Mouse (Mus musculus) CH12.LX (cell line): ENCODE measurements around the gene Arvcf.

Experiments
- CTCF ChIP-seq, 2 experiments: IDR thresholded peaks in 1 of 2; conservative IDR thresholded peaks in 1 of 2; 2 replicates each; pipeline ENCODE4 v1.5.1; 2011 to 2012; ENCODE audit warnings: low read depth in 2 of 2, low read length in 2 of 2, improper control_type of control experiment in 1 of 2, inconsistent platforms in 1 of 2, mild to moderate bottlenecking in 1 of 2, moderate library complexity in 1 of 2
- EP300 ChIP-seq: IDR thresholded peaks from 2 replicates; pipeline ENCODE4 v1.6.1; 2011; ENCODE audit warnings: low read length, improper control_type of control experiment
- NRF1 ChIP-seq: IDR thresholded peaks from 2 replicates; pipeline ENCODE4 v1.6.1; 2014; ENCODE audit warnings: low read depth, mild to moderate bottlenecking, inconsistent platforms, low read length, improper control_type of control experiment, moderate library complexity
- POLR2A ChIP-seq: IDR thresholded peaks from 2 replicates; pipeline ENCODE4 v1.6.1; 2011; ENCODE audit warnings: low read depth, mild to moderate bottlenecking, improper control_type of control experiment, low read length
- POLR2AphosphoS2 ChIP-seq: IDR thresholded peaks from 2 replicates; pipeline ENCODE4 v1.6.1; 2011; ENCODE audit warnings: low read depth, low read length, improper control_type of control experiment
- RAD21 ChIP-seq: IDR thresholded peaks from 2 replicates; pipeline ENCODE4 v1.6.1; 2011; ENCODE audit warnings: low read depth, mild to moderate bottlenecking, low read length, improper control_type of control experiment, moderate library complexity
- RCOR1 ChIP-seq: conservative IDR thresholded peaks from 2 replicates; pipeline ENCODE4 v1.6.1; 2012; ENCODE audit warnings: low read depth, mild to moderate bottlenecking, inconsistent platforms, low read length, improper control_type of control experiment

DNA sequence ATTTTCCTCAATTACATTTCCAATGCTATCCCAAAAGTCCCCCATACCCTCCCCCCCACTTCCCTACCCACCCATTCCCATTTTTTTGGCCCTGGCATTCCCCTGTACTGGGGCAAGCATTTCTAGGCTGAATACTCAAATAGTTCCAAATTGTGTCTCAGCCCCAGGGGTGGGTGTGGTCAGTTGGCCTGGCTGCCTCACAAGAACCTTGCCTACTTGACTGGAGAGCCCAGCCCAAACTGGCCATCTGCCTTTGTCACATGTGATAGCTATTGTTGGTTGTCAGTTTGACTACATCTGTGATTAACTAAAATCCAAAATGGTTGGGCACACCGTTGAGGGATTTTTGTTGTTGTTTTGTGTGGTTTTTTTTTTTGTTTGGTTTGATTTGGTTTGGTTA is 9.0 kb downstream of the Arvcf start:
- no peak for TF ChIP-seq RAD21
- TF ChIP-seq POLR2A = no peak
- no peak for TF ChIP-seq EP300
- TF ChIP-seq RCOR1 = no peak
- TF ChIP-seq POLR2AphosphoS2 = no peak
- no peak for TF ChIP-seq CTCF (conservative IDR thresholded peaks at IDR 0.05 in 1 of 2, IDR thresholded peaks at IDR 0.05 in 1 of 2; ENCODE audit: low read depth in 2 of 2, low read length in 2 of 2)
- TF ChIP-seq NRF1 = no peak
